Mouse (Mus musculus): Measurements from ENCODE around the gene Dynlrb1. TPM values are rescaled to one million over a fixed set of nuclear protein-coding genes. Genes with fewer than 3 reads are reported as not detected.

Dynlrb1 gene
- polyA plus RNA-seq, 1 experiment from 2014 or later: 160 TPM

GRCm38 (mm10) chr2:155265526-155265925 lies 29.2 kb downstream of the Dynlrb1 start:
- Histone ChIP-seq H3K4me2 (no peak overlapping the region), H3K36me3 (no peaks in the 10 kb centered on the region), H3K4me3 (no peak overlapping the region), H3K27ac (no peak overlapping the region), H3K4me1 (no peaks in the 10 kb centered on the region), H3K9ac (no peak overlapping the region), H3K27me3 (replicated peaks) (no peaks in the 10 kb centered on the region), H3K9me3 (replicated peaks) (no peaks in the 10 kb centered on the region)
- 67% methylated on average over 6 of the region's 6 CpGs for WGBS (ENCODE audit: insufficient replicate concordance)
- ATAC-seq: no peak

- no peaks in the 10 kb centered on the region for H3K4me1 ChIP-seq
- no peaks in the 10 kb centered on the region for H3K36me3 ChIP-seq
- no peak overlapping the region for H3K4me2 ChIP-seq
- H3K9ac ChIP-seq: no peak overlapping the region
- ATAC-seq: no peak
- H3K27ac ChIP-seq: no peak overlapping the region
- H3K27me3 ChIP-seq (replicated peaks): no peaks in the 10 kb centered on the region
- 67% methylated on average over 5 of the region's 5 CpGs for WGBS (ENCODE audit: insufficient replicate concordance)
- no peak overlapping the region for H3K4me3 ChIP-seq
- no peaks in the 10 kb centered on the region for H3K9me3 ChIP-seq (replicated peaks)
Measured at GRCm38 (mm10) chr2:155266896-155267295, 30.6 kb downstream of the Dynlrb1 start.

- Histone ChIP-seq H3K4me1 (peaks cover 2% of the 10 kb centered on the region), H3K27me3 (replicated peaks) (0 out of 2 replicates have a peak, but pooled peaks cover 3% of the 10 kb centered on the region), H3K9me3 (replicated peaks) (no peaks in the 10 kb centered on the region), H3K9ac (no peak overlapping the region), H3K4me2 (no peak overlapping the region), H3K36me3 (no peaks in the 10 kb centered on the region), H3K27ac (no peak overlapping the region), H3K4me3 (no peak overlapping the region)
- ATAC-seq: no peak
- WGBS (ENCODE audit: insufficient replicate concordance): 73% methylated on average over 6 of the region's 6 CpGs
Measured at GRCm38 (mm10) chr2:155271957-155272356, 35.6 kb downstream of the Dynlrb1 start.

GRCm38 (mm10) chr2:155272396-155273170 lies 36.2 kb downstream of the Dynlrb1 start:
- Histone ChIP-seq H3K4me1 (peaks cover 8% of the 10 kb centered on the region), H3K27ac (no peak overlapping the region), H3K27me3 (replicated peaks) (0 out of 2 replicates have a peak, but pooled peaks cover 3% of the 10 kb centered on the region), H3K4me3 (no peak overlapping the region), H3K4me2 (no peak overlapping the region), H3K9me3 (replicated peaks) (no peaks in the 10 kb centered on the region), H3K9ac (no peak overlapping the region), H3K36me3 (no peaks in the 10 kb centered on the region)
- ATAC-seq: no peak
- WGBS (ENCODE audit: insufficient replicate concordance): 66% methylated on average over 10 of the region's 10 CpGs

- H3K4me1 ChIP-seq: peaks cover 8% of the 10 kb centered on the region
- H3K36me3 ChIP-seq: peaks cover 6% of the 10 kb centered on the region
- H3K4me2 ChIP-seq: no peak overlapping the region
- no peak overlapping the region for H3K9ac ChIP-seq
- 0 out of 2 replicates have a peak, but pooled peaks cover 3% of the 10 kb centered on the region for H3K27me3 ChIP-seq (replicated peaks)
- H3K27ac ChIP-seq: no peak overlapping the region
- H3K4me3 ChIP-seq: no peak overlapping the region
- WGBS (ENCODE audit: insufficient replicate concordance): 70% methylated on average over 8 of the region's 8 CpGs
- ATAC-seq: no peak
- H3K9me3 ChIP-seq (replicated peaks): no peaks in the 10 kb centered on the region
Measured at GRCm38 (mm10) chr2:155273603-155274002, 37.3 kb downstream of the Dynlrb1 start.

- 0 out of 2 replicates have a peak, but pooled peaks cover 3% of the 10 kb centered on the region for H3K27me3 ChIP-seq (replicated peaks)
- peak within 1 kb of the TSS; percentile 82 for H3K9ac ChIP-seq
- peak within 1 kb of the TSS; percentile 93 for H3K4me2 ChIP-seq
- peak within 1 kb of the TSS; percentile 70 for H3K27ac ChIP-seq
- peak within 1 kb of the TSS; percentile 83 for H3K4me3 ChIP-seq
- WGBS (ENCODE audit: insufficient replicate concordance): 1% methylated on average over 47 of the region's 47 CpGs
- H3K4me1 ChIP-seq: peaks cover 8% of the 10 kb centered on the region
- no peaks in the 10 kb centered on the region for H3K9me3 ChIP-seq (replicated peaks)
- peaks cover 6% of the 10 kb centered on the region for H3K36me3 ChIP-seq
- peak; percentile 85 for ATAC-seq
Measured at GRCm38 (mm10) chr2:155276195-155276594, 39.9 kb downstream of the Dynlrb1 start, which contains the start of gene Map1lc3a. TSS of gene Map1lc3a (plus strand) at chr2:155276297.

- under 1% methylated on average over 41 of the region's 49 CpGs for WGBS (ENCODE audit: insufficient replicate concordance)
- H3K27me3 ChIP-seq (replicated peaks): 0 out of 2 replicates have a peak, but pooled peaks cover 3% of the 10 kb centered on the region
- peaks cover 7% of the 10 kb centered on the region for H3K36me3 ChIP-seq
- peak overlapping the region; percentile 82 for H3K9ac ChIP-seq
- H3K9me3 ChIP-seq (replicated peaks): no peaks in the 10 kb centered on the region
- peak overlapping the region; percentile 70 for H3K27ac ChIP-seq
- ATAC-seq: peak; percentile 88
- H3K4me3 ChIP-seq: peak overlapping the region; percentile 83
- H3K4me1 ChIP-seq: peaks cover 8% of the 10 kb centered on the region
- peak overlapping the region; percentile 93 for H3K4me2 ChIP-seq
Measured at GRCm38 (mm10) chr2:155276621-155277175, 40.4 kb downstream of the Dynlrb1 start.

GRCm38 (mm10) chr2:155277721-155278120 lies 41.4 kb downstream of the Dynlrb1 start:
- H3K4me2 ChIP-seq: peak overlapping the region; percentile 93
- no peak for ATAC-seq
- H3K4me1 ChIP-seq: peaks cover 8% of the 10 kb centered on the region
- H3K36me3 ChIP-seq: peaks cover 11% of the 10 kb centered on the region
- 0 out of 2 replicates have a peak, but pooled peaks cover 3% of the 10 kb centered on the region for H3K27me3 ChIP-seq (replicated peaks)
- no peaks in the 10 kb centered on the region for H3K9me3 ChIP-seq (replicated peaks)
- WGBS (ENCODE audit: insufficient replicate concordance): 74% methylated on average over 2 of the region's 2 CpGs
- no peak overlapping the region for H3K4me3 ChIP-seq
- no peak overlapping the region for H3K27ac ChIP-seq
- H3K9ac ChIP-seq: no peak overlapping the region

GRCm38 (mm10) chr2:155278361-155278760 lies 42.0 kb downstream of the Dynlrb1 start:
- H3K27me3 ChIP-seq (replicated peaks): 0 out of 2 replicates have a peak, but pooled peaks cover 3% of the 10 kb centered on the region
- no peak overlapping the region for H3K9ac ChIP-seq
- H3K4me2 ChIP-seq: no peak overlapping the region
- no peak overlapping the region for H3K27ac ChIP-seq
- no peak for ATAC-seq
- no peaks in the 10 kb centered on the region for H3K9me3 ChIP-seq (replicated peaks)
- H3K36me3 ChIP-seq: peaks cover 17% of the 10 kb centered on the region
- H3K4me1 ChIP-seq: peaks cover 8% of the 10 kb centered on the region
- H3K4me3 ChIP-seq: no peak overlapping the region
- 86% methylated on average over 7 of the region's 7 CpGs for WGBS (ENCODE audit: insufficient replicate concordance)

GRCm38 (mm10) chr2:155279163-155279562 lies 42.8 kb downstream of the Dynlrb1 start:
- Histone ChIP-seq H3K4me3 (no peak overlapping the region), H3K27me3 (replicated peaks) (0 out of 2 replicates have a peak, but pooled peaks cover 3% of the 10 kb centered on the region), H3K4me1 (peaks cover 8% of the 10 kb centered on the region), H3K27ac (no peak overlapping the region), H3K36me3 (peaks cover 23% of the 10 kb centered on the region), H3K9ac (no peak overlapping the region), H3K9me3 (replicated peaks) (no peaks in the 10 kb centered on the region), H3K4me2 (no peak overlapping the region)
- no peak for ATAC-seq
- 68% methylated on average over 4 of the region's 4 CpGs for WGBS (ENCODE audit: insufficient replicate concordance)

- H3K27me3 ChIP-seq (replicated peaks): 0 out of 2 replicates have a peak, but pooled peaks cover 3% of the 10 kb centered on the region
- H3K4me2 ChIP-seq: no peak overlapping the region
- peaks cover 31% of the 10 kb centered on the region for H3K36me3 ChIP-seq
- H3K4me3 ChIP-seq: no peak overlapping the region
- ATAC-seq: no peak
- H3K27ac ChIP-seq: no peak overlapping the region
- no peak overlapping the region for H3K9ac ChIP-seq
- peaks cover 8% of the 10 kb centered on the region for H3K4me1 ChIP-seq
- WGBS (ENCODE audit: insufficient replicate concordance): 69% methylated on average over 2 of the region's 2 CpGs
- no peaks in the 10 kb centered on the region for H3K9me3 ChIP-seq (replicated peaks)
Measured at GRCm38 (mm10) chr2:155280116-155280515, 43.8 kb downstream of the Dynlrb1 start.

GRCm38 (mm10) chr2:155283793-155284192 lies 47.5 kb downstream of the Dynlrb1 start:
- Histone ChIP-seq H3K4me1 (peaks cover 13% of the 10 kb centered on the region), H3K9me3 (replicated peaks) (no peaks in the 10 kb centered on the region), H3K4me2 (no peak overlapping the region), H3K36me3 (peaks cover 25% of the 10 kb centered on the region), H3K4me3 (no peak overlapping the region), H3K27ac (no peak overlapping the region), H3K9ac (no peak overlapping the region), H3K27me3 (replicated peaks) (no peaks in the 10 kb centered on the region)
- WGBS (ENCODE audit: insufficient replicate concordance): 77% methylated on average over 4 of the region's 4 CpGs
- no peak for ATAC-seq
